8 mouse cellular contexts compared by ENCODE assay signal in the genomic region with DNA sequence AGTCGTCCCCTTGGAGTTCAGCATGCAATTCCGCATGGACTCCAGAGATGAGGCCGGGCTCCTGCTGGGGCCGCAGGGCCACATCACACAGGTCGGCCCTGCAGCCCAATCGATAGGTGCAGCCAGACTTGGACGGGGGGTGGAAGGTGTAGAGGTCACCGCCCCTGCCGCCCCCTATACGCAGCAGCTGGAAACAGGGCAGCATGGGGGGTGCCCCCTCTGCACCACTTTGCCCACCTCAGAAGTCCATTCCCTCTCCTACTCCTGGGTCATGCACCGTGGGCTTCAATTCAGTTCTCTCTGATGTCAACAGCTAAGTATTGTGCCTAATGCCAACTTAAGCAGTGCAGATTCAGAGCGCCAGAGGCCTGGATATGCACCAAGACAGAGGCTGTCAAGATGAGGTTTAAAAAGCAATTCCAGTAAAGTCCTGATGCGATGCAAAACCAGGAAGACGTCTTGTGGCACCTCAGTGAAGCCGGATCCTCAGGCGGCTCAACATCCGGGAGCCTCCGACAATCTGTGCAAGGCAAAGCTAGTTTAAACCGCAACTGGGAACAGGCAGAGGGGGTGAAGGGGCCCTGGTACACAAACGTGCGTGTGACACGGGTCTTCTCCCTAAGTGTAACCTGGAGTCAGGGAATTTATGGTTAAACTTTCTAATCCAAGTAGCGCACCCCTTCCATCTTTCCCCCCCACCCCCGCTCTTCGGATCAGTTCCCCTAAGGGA. TPM values are rescaled to one million over a fixed set of nuclear protein-coding genes. Genes with fewer than 3 reads are reported as not detected.
DNase-seq lines count a peak whose midpoint lies in the region; ATAC-seq and TF ChIP-seq lines count a peak whose summit lies in the region.

No protein-coding gene starts in this region.

- no peaks in the 10 kb centered on the region for H3K9me3 ChIP-seq in forebrain, embryonic 16.5 days (ENCODE audit: control insufficient read depth, low read length)
- no peaks in the 10 kb centered on the region for H3K9me3 ChIP-seq in kidney, postnatal 0 days (replicated peaks; ENCODE audit: low read length)

- no peaks in the 10 kb centered on the region for H3K36me3 ChIP-seq in forebrain, embryonic 16.5 days (ENCODE audit: control insufficient read depth, insufficient read depth)
- H3K36me3 ChIP-seq in kidney, postnatal 0 days (ENCODE audit: insufficient read depth, low read length): 0 out of 2 replicates have a peak, but pooled peaks cover 2% of the 10 kb centered on the region
- H3K36me3 ChIP-seq in macrophage (ENCODE audit: inconsistent target): no peaks in the 10 kb centered on the region

- H3K27ac ChIP-seq in gastrocnemius, adult 2 months: peak overlapping the region; percentile 60
- H3K27ac ChIP-seq in forebrain, embryonic 16.5 days (ENCODE audit: low read length): no peak overlapping the region
- H3K27ac ChIP-seq in kidney, postnatal 0 days: no peak overlapping the region
- peak overlapping the region; percentile 28 for H3K27ac ChIP-seq in macrophage

- WGBS in forebrain, embryonic 16.5 days: 5% methylated on average over 25 of the region's 25 CpGs
- WGBS in kidney, postnatal 0 days: 3% methylated on average over 25 of the region's 25 CpGs
- 30% methylated on average over 24 of the region's 25 CpGs for WGBS in macrophage (ENCODE audit: missing documents)

- peaks cover 17% of the 10 kb centered on the region for H3K4me1 ChIP-seq in forebrain, embryonic 16.5 days (replicated peaks; ENCODE audit: control insufficient read depth, insufficient read depth, low read length)
- H3K4me1 ChIP-seq in kidney, postnatal 0 days (replicated peaks; ENCODE audit: insufficient read depth, low read length): peaks cover 11% of the 10 kb centered on the region

- intact Hi-C loops in gastrocnemius, adult 2 months (cut with DNase I): no loop called here
- intact Hi-C loops in gastrocnemius, postnatal 14 days (cut with DNase I; ENCODE audit: low total_unique reads): no loop called here

- H3K27me3 ChIP-seq in forebrain, embryonic 16.5 days (replicated peaks; ENCODE audit: control insufficient read depth, insufficient read depth, low read length): no peaks in the 10 kb centered on the region
- H3K27me3 ChIP-seq in kidney, postnatal 0 days (ENCODE audit: insufficient read depth, low read length): no peaks in the 10 kb centered on the region

- H3K4me3 ChIP-seq in gastrocnemius, adult 2 months: peak overlapping the region; percentile 84
- peak overlapping the region; percentile 71 for H3K4me3 ChIP-seq in forebrain, embryonic 16.5 days (replicated peaks; ENCODE audit: low read length)
- peak overlapping the region; percentile 52 for H3K4me3 ChIP-seq in kidney, postnatal 0 days (replicated peaks; ENCODE audit: low read depth, low read length)
- H3K4me3 ChIP-seq in macrophage (ENCODE audit: inconsistent target): peak overlapping the region; percentile 66

- peak; percentile 46 for DNase-seq in gastrocnemius, adult 2 months
- DNase-seq in gastrocnemius, postnatal 14 days: no peak
- peak; percentile 49 for DNase-seq in MN1 (ENCODE audit: low spot score)
- peak; percentile 61 for DNase-seq in kidney, postnatal 0 days (ENCODE audit: low spot score)
- DNase-seq in thymus, postnatal 0 days (ENCODE audit: low spot score): peak; percentile 60
- DNase-seq in urinary bladder, postnatal 10 days (ENCODE audit: low spot score): no peak

- no peaks in the 10 kb centered on the region for H3K79me2 ChIP-seq in macrophage (ENCODE audit: inconsistent target)

- peak overlapping the region; percentile 90 for H3K4me2 ChIP-seq in forebrain, embryonic 16.5 days (ENCODE audit: low read length)
- peak overlapping the region; percentile 80 for H3K4me2 ChIP-seq in kidney, postnatal 0 days (ENCODE audit: low read length)

- peak; percentile 30 for ATAC-seq in forebrain, embryonic 16.5 days
- peak; percentile 22; the same call in 1 of the 2 replicates for ATAC-seq in kidney, postnatal 0 days (replicated peaks; ENCODE audit: low FRiP score, low read depth)

- no peak for TF ChIP-seq CTCF in gastrocnemius, adult 2 months (IDR thresholded peaks at IDR 0.05)
- no peak for TF ChIP-seq CTCF in kidney, postnatal 0 days (IDR thresholded peaks at IDR 0.05; ENCODE audit: low read depth)

- H3K9ac ChIP-seq in forebrain, embryonic 16.5 days (replicated peaks; ENCODE audit: low read depth, low read length): peak overlapping the region; percentile 55
- H3K9ac ChIP-seq in kidney, postnatal 0 days (ENCODE audit: low read depth, low read length): peak overlapping the region; percentile 56

RNA-seq across cellular contexts. Expression of a gene that starts 0.5 kb away (rescaled TPM):
- total RNA-seq in gastrocnemius, adult 2 months (2021): 1 to 10 TPM in 1 of 2 experiments, under 1 TPM in 1; 0.73 to 1.0 TPM
- 1 to 10 TPM; 4.5 to 5.4 TPM for total RNA-seq in gastrocnemius, postnatal 14 days (2021)
- 31.8 and 34.2 TPM in 2 replicates for polyA plus RNA-seq in forebrain, embryonic 16.5 days (2015; fragmentation: Nextera tagmentation; extraction: Ambion mirVana)
- 35.5 and 44.5 TPM in 2 replicates for polyA plus RNA-seq in kidney, postnatal 0 days (2015; fragmentation: Nextera tagmentation; extraction: Ambion mirVana)
- total RNA-seq in macrophage (2018; cell fraction: chromatin; rRNA removed): 1 to 10 TPM in 17 of 26 experiments, under 1 TPM in 5, not detected in 4; 0.43 to 6.3 (median 1.9) TPM
- total RNA-seq in macrophage (2018; cell fraction: cytosol; rRNA removed): 1 to 10 TPM; 1.5 to 4.6 (median 3.2) TPM
- 10 to 100 TPM in 1 of 26 experiments, 1 to 10 TPM in 23, under 1 TPM in 2; 0.64 to 24.6 (median 2.6) TPM for total RNA-seq in macrophage (2018; cell fraction: nucleus; rRNA removed)
- 2.7 to 15.5 TPM (median 3.0 TPM) in 3 replicates for polyA plus RNA-seq in macrophage (2018)
- 75.9 and 80.4 TPM in 2 replicates for polyA plus RNA-seq in thymus, postnatal 0 days (2015; fragmentation: Nextera tagmentation; extraction: Ambion mirVana)

RNA-seq across cellular contexts. Expression of a gene that starts 0.8 kb away (rescaled TPM):
- total RNA-seq in gastrocnemius, adult 2 months (2021): 1 to 10 TPM; 1.7 TPM
- total RNA-seq in gastrocnemius, postnatal 14 days (2021): 1 to 10 TPM; 2.6 to 3.3 TPM
- polyA plus RNA-seq in forebrain, embryonic 16.5 days (2015; fragmentation: Nextera tagmentation; extraction: Ambion mirVana): 8.8 and 9.0 TPM in 2 replicates
- 8.2 and 9.1 TPM in 2 replicates for polyA plus RNA-seq in kidney, postnatal 0 days (2015; fragmentation: Nextera tagmentation; extraction: Ambion mirVana)
- 10 to 100 TPM in 20 of 26 experiments, 1 to 10 TPM in 6; 6.9 to 29.8 (median 14.7) TPM for total RNA-seq in macrophage (2018; cell fraction: chromatin; rRNA removed)
- 1 to 10 TPM; 1.0 to 2.3 (median 1.4) TPM for total RNA-seq in macrophage (2018; cell fraction: cytosol; rRNA removed)
- total RNA-seq in macrophage (2018; cell fraction: nucleus; rRNA removed): 10 to 100 TPM in 4 of 26 experiments, 1 to 10 TPM in 22; 2.3 to 19.1 (median 6.7) TPM
- 1.3 to 3.3 TPM (median 2.1 TPM) in 3 replicates for polyA plus RNA-seq in macrophage (2018)
- polyA plus RNA-seq in thymus, postnatal 0 days (2015; fragmentation: Nextera tagmentation; extraction: Ambion mirVana): 8.7 and 9.8 TPM in 2 replicates

RNA-seq across cellular contexts. Expression of a gene that starts 10.3 kb away (rescaled TPM):
- total RNA-seq in gastrocnemius, adult 2 months (2021): not detected
- total RNA-seq in gastrocnemius, postnatal 14 days (2021): not detected
- not detected in 2 replicates for polyA plus RNA-seq in forebrain, embryonic 16.5 days (2015; fragmentation: Nextera tagmentation; extraction: Ambion mirVana)
- not detected in 2 replicates for polyA plus RNA-seq in kidney, postnatal 0 days (2015; fragmentation: Nextera tagmentation; extraction: Ambion mirVana)
- total RNA-seq in macrophage (2018; cell fraction: chromatin; rRNA removed): 1 to 10 TPM; 1.4 to 9.5 (median 3.3) TPM
- under 1 TPM in 3 of 26 experiments, not detected in 23; 0.09 to 0.16 (median 0.13) TPM for total RNA-seq in macrophage (2018; cell fraction: cytosol; rRNA removed)
- 1 to 10 TPM in 19 of 26 experiments, under 1 TPM in 4, not detected in 3; 0.40 to 5.3 (median 2.0) TPM for total RNA-seq in macrophage (2018; cell fraction: nucleus; rRNA removed)
- polyA plus RNA-seq in macrophage (2018): not detected in 3 replicates
- 0.44 and 0.62 TPM in 2 replicates for polyA plus RNA-seq in thymus, postnatal 0 days (2015; fragmentation: Nextera tagmentation; extraction: Ambion mirVana)

RNA-seq across cellular contexts. Expression of a gene that starts 16.9 kb away (rescaled TPM):
- total RNA-seq in gastrocnemius, adult 2 months (2021): not detected
- total RNA-seq in gastrocnemius, postnatal 14 days (2021): not detected
- 1.4 and 1.7 TPM in 2 replicates for polyA plus RNA-seq in forebrain, embryonic 16.5 days (2015; fragmentation: Nextera tagmentation; extraction: Ambion mirVana)
- polyA plus RNA-seq in kidney, postnatal 0 days (2015; fragmentation: Nextera tagmentation; extraction: Ambion mirVana): 0.14 and 0.17 TPM in 2 replicates
- total RNA-seq in macrophage (2018; cell fraction: chromatin; rRNA removed): not detected
- not detected for total RNA-seq in macrophage (2018; cell fraction: cytosol; rRNA removed)
- total RNA-seq in macrophage (2018; cell fraction: nucleus; rRNA removed): not detected
- polyA plus RNA-seq in macrophage (2018): not detected in 3 replicates
- 10.2 and 12.7 TPM in 2 replicates for polyA plus RNA-seq in thymus, postnatal 0 days (2015; fragmentation: Nextera tagmentation; extraction: Ambion mirVana)

RNA-seq across cellular contexts. Expression of a gene that starts 35.9 kb away (rescaled TPM):
- total RNA-seq in gastrocnemius, adult 2 months (2021): not detected
- total RNA-seq in gastrocnemius, postnatal 14 days (2021): under 1 TPM; 0.09 to 0.29 TPM
- polyA plus RNA-seq in forebrain, embryonic 16.5 days (2015; fragmentation: Nextera tagmentation; extraction: Ambion mirVana): not detected in 2 replicates
- 0.13 and 0.18 TPM in 2 replicates for polyA plus RNA-seq in kidney, postnatal 0 days (2015; fragmentation: Nextera tagmentation; extraction: Ambion mirVana)
- total RNA-seq in macrophage (2018; cell fraction: chromatin; rRNA removed): under 1 TPM in 1 of 26 experiments, not detected in 25; 0.32 TPM
- not detected for total RNA-seq in macrophage (2018; cell fraction: cytosol; rRNA removed)
- total RNA-seq in macrophage (2018; cell fraction: nucleus; rRNA removed): not detected
- not detected in 3 replicates for polyA plus RNA-seq in macrophage (2018)
- polyA plus RNA-seq in thymus, postnatal 0 days (2015; fragmentation: Nextera tagmentation; extraction: Ambion mirVana): 0.22 and 0.28 TPM in 2 replicates

Comparison
In these comparisons a context has a peak if more than half of its experiments do, and no peak if none do; other contexts are left out.
1. DNase-seq: peak in gastrocnemius, adult 2 months (single experiment), MN1 (single experiment), kidney, postnatal 0 days (single experiment) and thymus, postnatal 0 days (single experiment); none in gastrocnemius, postnatal 14 days (single experiment) and urinary bladder, postnatal 10 days (single experiment).
2. H3K27ac ChIP-seq: peak in gastrocnemius, adult 2 months (single experiment) and macrophage (single experiment); none in forebrain, embryonic 16.5 days (single experiment) and kidney, postnatal 0 days (single experiment).
3. Peak in every context shown above with its lines, with median percentiles within 50 percentile points of each other: H3K4me3 ChIP-seq.